Mouse (Mus musculus): Measurements from ENCODE around the gene Scaf4. TPM values are rescaled to one million over a fixed set of nuclear protein-coding genes. Genes with fewer than 3 reads are reported as not detected.
"Not testable (repeated sequence)": the region's sequence is repeated elsewhere in the genome, so short reads cannot be mapped to it uniquely, and the experiment has no call there.

Gene Scaf4
- total RNA-seq, 2 experiments from 2014 or later: 48.4 to 56.3 TPM

GRCm38 (mm10) chr16:90291675-90292074 lies 7.4 kb upstream of the Scaf4 start:
- DNase-seq: no peak

- DNase-seq: no peak
Measured at GRCm38 (mm10) chr16:90290962-90291361, 6.7 kb upstream of the Scaf4 start.

GRCm38 (mm10) chr16:90284916-90285315 lies 613 bp upstream of the Scaf4 start:
- DNase-seq: no peak

GRCm38 (mm10) chr16:90283266-90283904 lies 918 bp downstream of the Scaf4 start:
- DNase-seq: peak in 1 of 2 experiments; percentile 30

GRCm38 (mm10) chr16:90282620-90283265 lies 1.6 kb downstream of the Scaf4 start:
- DNase-seq: no peak

GRCm38 (mm10) chr16:90281406-90281805 lies 2.9 kb downstream of the Scaf4 start:
- DNase-seq: no peak

GRCm38 (mm10) chr16:90280989-90281388 lies 3.3 kb downstream of the Scaf4 start:
- no peak for DNase-seq

GRCm38 (mm10) chr16:90280515-90280914 lies 3.8 kb downstream of the Scaf4 start:
- DNase-seq: no peak

- no peak for DNase-seq
Measured at GRCm38 (mm10) chr16:90279058-90279457, 5.2 kb downstream of the Scaf4 start.

GRCm38 (mm10) chr16:90275521-90275920 lies 8.8 kb downstream of the Scaf4 start:
- DNase-seq: no peak

GRCm38 (mm10) chr16:90266581-90266980 lies 17.7 kb downstream of the Scaf4 start:
- DNase-seq: no peak

- no peak for DNase-seq
Measured at GRCm38 (mm10) chr16:90265106-90265505, 19.2 kb downstream of the Scaf4 start.

GRCm38 (mm10) chr16:90264021-90264420 lies 20.3 kb downstream of the Scaf4 start:
- DNase-seq: no peak

- DNase-seq: no peak
Measured at GRCm38 (mm10) chr16:90261791-90262190, 22.5 kb downstream of the Scaf4 start.

GRCm38 (mm10) chr16:90260097-90260496 lies 24.2 kb downstream of the Scaf4 start:
- no peak for DNase-seq

- DNase-seq: no peak
Measured at GRCm38 (mm10) chr16:90259623-90260022, 24.7 kb downstream of the Scaf4 start.

- no peak for DNase-seq
Measured at GRCm38 (mm10) chr16:90258950-90259349, 25.4 kb downstream of the Scaf4 start.

- DNase-seq: no peak
Measured at GRCm38 (mm10) chr16:90252521-90252920, 31.8 kb downstream of the Scaf4 start.

GRCm38 (mm10) chr16:90251256-90251655 lies 33.0 kb downstream of the Scaf4 start:
- not testable (repeated sequence) for DNase-seq

GRCm38 (mm10) chr16:90250099-90250498 lies 34.2 kb downstream of the Scaf4 start:
- peak in 1 of 2 experiments; percentile 27 for DNase-seq

GRCm38 (mm10) chr16:90242426-90243304 lies 41.6 kb downstream of the Scaf4 start:
- DNase-seq: no peak

- DNase-seq: no peak
Measured at GRCm38 (mm10) chr16:90241875-90242274, 42.4 kb downstream of the Scaf4 start.

- no peak for DNase-seq
Measured at GRCm38 (mm10) chr16:90239128-90239746, 45.1 kb downstream of the Scaf4 start.

Data from layer of hippocampus, postnatal 36 days (tissue).